Mouse (Mus musculus): ENCODE data around the gene Clec16a.

Clec16a gene

GRCm38 (mm10) chr16:10713441-10714239 is 168.5 kb downstream of the Clec16a start:
- no peak for DNase-seq (ENCODE audit: extremely low spot score, low read depth, low spot score)

GRCm38 (mm10) chr16:10715211-10715610 is 170.1 kb downstream of the Clec16a start:
- no peak for DNase-seq (ENCODE audit: extremely low spot score, low read depth, low spot score)

- DNase-seq (ENCODE audit: extremely low spot score, low read depth, low spot score), result no peak
Observed at GRCm38 (mm10) chr16:10715632-10716031, 170.5 kb downstream of the Clec16a start.

- no peak for DNase-seq (ENCODE audit: extremely low spot score, low read depth, low spot score)
Observed at GRCm38 (mm10) chr16:10716696-10717095, 171.6 kb downstream of the Clec16a start.

GRCm38 (mm10) chr16:10719971-10720370 is 174.8 kb downstream of the Clec16a start:
- DNase-seq (ENCODE audit: extremely low spot score, low read depth, low spot score), result no peak

GRCm38 (mm10) chr16:10722882-10723544 is 177.9 kb downstream of the Clec16a start:
- DNase-seq (ENCODE audit: extremely low spot score, low read depth, low spot score), result no peak

- no peak for DNase-seq (ENCODE audit: extremely low spot score, low read depth, low spot score)
Observed at GRCm38 (mm10) chr16:10723816-10724647, 178.9 kb downstream of the Clec16a start.

GRCm38 (mm10) chr16:10725156-10725555 is 180.0 kb downstream of the Clec16a start:
- DNase-seq (ENCODE audit: extremely low spot score, low read depth, low spot score), result no peak

GRCm38 (mm10) chr16:10727630-10728029 is 182.5 kb downstream of the Clec16a start:
- no peak for DNase-seq (ENCODE audit: extremely low spot score, low read depth, low spot score)

- no peak for DNase-seq (ENCODE audit: extremely low spot score, low read depth, low spot score)
Observed at GRCm38 (mm10) chr16:10728886-10729285, 183.7 kb downstream of the Clec16a start.

- no peak for DNase-seq (ENCODE audit: extremely low spot score, low read depth, low spot score)
Observed at GRCm38 (mm10) chr16:10730941-10731340, 185.8 kb downstream of the Clec16a start.

- DNase-seq (ENCODE audit: extremely low spot score, low read depth, low spot score), result no peak
Observed at GRCm38 (mm10) chr16:10731785-10732184, 186.6 kb downstream of the Clec16a start.

- DNase-seq (ENCODE audit: extremely low spot score, low read depth, low spot score), result no peak
Observed at GRCm38 (mm10) chr16:10732421-10732820, 187.3 kb downstream of the Clec16a start.

- DNase-seq (ENCODE audit: extremely low spot score, low read depth, low spot score), result no peak
Observed at GRCm38 (mm10) chr16:10735781-10736180, 190.6 kb downstream of the Clec16a start.

- DNase-seq (ENCODE audit: extremely low spot score, low read depth, low spot score), result no peak
Observed at GRCm38 (mm10) chr16:10736364-10736763, 191.2 kb downstream of the Clec16a start.

- no peak for DNase-seq (ENCODE audit: extremely low spot score, low read depth, low spot score)
Observed at GRCm38 (mm10) chr16:10737571-10737970, 192.4 kb downstream of the Clec16a start.

- DNase-seq (ENCODE audit: extremely low spot score, low read depth, low spot score), result no peak
Observed at GRCm38 (mm10) chr16:10738866-10739265, 193.7 kb downstream of the Clec16a start.

GRCm38 (mm10) chr16:10739854-10740398 is 194.8 kb downstream of the Clec16a start:
- DNase-seq (ENCODE audit: extremely low spot score, low read depth, low spot score), result no peak

- DNase-seq (ENCODE audit: extremely low spot score, low read depth, low spot score), result no peak
Observed at GRCm38 (mm10) chr16:10741082-10741481, 195.9 kb downstream of the Clec16a start.

GRCm38 (mm10) chr16:10749226-10749625 is 204.1 kb downstream of the Clec16a start:
- DNase-seq (ENCODE audit: extremely low spot score, low read depth, low spot score), result no peak

GRCm38 (mm10) chr16:10749824-10750223 is 204.7 kb downstream of the Clec16a start:
- no peak for DNase-seq (ENCODE audit: extremely low spot score, low read depth, low spot score)

Measured in hindlimb bud, embryonic 11.5 days (tissue).